Mouse (Mus musculus): ENCODE measurements around the gene Kif9. TPM values are rescaled to one million over a fixed set of nuclear protein-coding genes. Genes with fewer than 3 reads are reported as not detected.
A peak's percentile ranks its signal among the peaks of the same experiment; 100 is the strongest.

The Kif9 gene
- total RNA-seq (2014; fragmentation: Nextera tagmentation) (2.1 and 2.9 TPM in 2 replicates), total RNA-seq (2017) (2.0 and 3.1 TPM in 2 replicates), polyA plus RNA-seq (2012) (0.10 and 0.14 TPM in 2 replicates)

DNA sequence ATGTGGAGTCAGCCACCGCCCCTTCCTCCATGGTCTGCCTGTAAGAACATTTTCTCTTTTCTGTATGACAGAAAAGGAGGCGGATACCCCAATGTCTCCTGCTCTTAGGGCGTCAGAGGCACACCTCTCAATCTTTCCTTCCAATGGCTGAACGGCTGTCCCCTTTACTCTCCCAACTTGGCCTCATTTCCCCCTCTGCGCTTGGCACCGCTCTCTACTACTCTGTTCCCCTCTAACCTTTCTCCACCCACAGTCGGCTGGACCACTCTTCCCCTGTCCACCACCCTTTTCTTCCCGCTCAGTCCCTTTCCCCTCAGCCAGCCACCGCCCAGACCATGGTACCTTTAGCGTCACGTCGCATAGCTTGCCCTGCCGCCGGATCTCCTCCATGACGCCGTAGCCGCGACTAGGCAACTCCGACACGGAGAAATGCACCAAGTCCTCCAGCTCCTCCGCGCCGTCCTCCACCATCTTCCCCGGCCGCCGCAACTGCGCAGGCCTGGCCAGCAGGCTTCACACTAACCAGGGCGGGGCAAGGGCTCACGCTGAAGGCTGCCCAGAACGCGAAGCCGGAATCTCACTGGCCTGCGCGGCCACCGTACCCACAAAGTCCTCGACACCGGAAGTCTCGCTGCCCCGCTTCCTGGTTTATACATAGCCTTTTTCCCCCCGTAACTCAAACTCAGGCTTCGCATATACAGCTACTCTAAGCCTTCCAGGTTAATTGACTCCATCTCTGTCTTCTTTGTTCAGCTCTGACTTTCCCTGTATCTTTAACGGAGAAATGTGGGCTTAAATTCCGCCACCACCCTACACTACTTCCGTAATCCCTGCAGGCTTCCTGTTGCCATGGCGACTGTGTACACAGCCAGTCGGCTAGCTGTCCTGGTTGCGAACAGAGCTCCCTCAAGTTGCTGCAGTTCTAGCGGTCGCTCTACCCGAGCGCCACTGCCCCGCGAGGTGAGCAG is at the start of gene Kif9, which contains the start of gene Klhl18:
Kif9 (plus strand) TSS at position 835 of the 968 bp plus-strand sequence.
Klhl18 (minus strand) TSS at position 571 of the 968 bp plus-strand sequence.
- peak within 1 kb of the TSS; percentile 87 for H3K4me3 ChIP-seq (ENCODE audit: low read depth, low read length)
- ATAC-seq (ENCODE audit: extremely low read depth, insufficient number of reproducible peaks, low FRiP score, poor library complexity, severe bottlenecking) (peak; percentile 87), DNase-seq (ENCODE audit: low spot score) (peak; percentile 79)
- H3K9me3 ChIP-seq (replicated peaks), result no peaks in the 10 kb centered on the region
- H3K4me1 ChIP-seq (ENCODE audit: insufficient read depth, low read depth, low read length), result peaks cover 24% of the 10 kb centered on the region
- TF ChIP-seq GATA2 (IDR thresholded peaks at IDR 0.05; ENCODE audit: borderline replicate concordance, low read depth, low read length) (no peak), POLR2AphosphoS5 (IDR thresholded peaks at IDR 0.05; ENCODE audit: insufficient replicate concordance, low read depth, low read length) (no peak), TAL1 (conservative IDR thresholded peaks at IDR 0.05; ENCODE audit: low read depth, low read length) (no peak), CTCF (IDR thresholded peaks at IDR 0.05; ENCODE audit: low read depth, low read length) (no peak), GATA1 (IDR thresholded peaks at IDR 0.05; ENCODE audit: borderline replicate concordance, low read length) (no peak)
- peaks cover 19% of the 10 kb centered on the region for H3K36me3 ChIP-seq (replicated peaks)
- no peaks in the 10 kb centered on the region for H3K27me3 ChIP-seq (ENCODE audit: insufficient read depth, low read length)

DNA sequence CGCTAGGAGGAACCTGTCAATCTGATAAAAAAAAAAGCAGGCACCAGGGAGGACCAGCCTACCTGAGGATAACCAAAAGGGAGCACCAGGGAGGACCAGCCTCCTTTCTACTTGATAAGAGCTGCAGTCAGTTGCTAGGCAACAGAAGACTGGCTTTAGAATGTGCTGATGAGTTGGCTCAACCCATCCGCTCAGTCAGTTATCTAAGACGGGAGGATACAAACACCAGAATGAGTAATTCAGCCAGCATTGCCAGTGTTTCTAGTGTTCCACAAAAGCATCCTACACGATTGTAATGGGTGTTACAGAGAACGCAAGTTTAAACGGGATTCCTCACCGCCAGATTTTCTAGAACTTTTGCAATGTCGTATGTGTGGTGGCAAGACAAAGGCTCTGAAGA is 45.5 kb upstream of the Kif9 start:
- DNase-seq (ENCODE audit: low spot score) (no peak), ATAC-seq (ENCODE audit: extremely low read depth, insufficient number of reproducible peaks, low FRiP score, poor library complexity, severe bottlenecking) (no peak)
- TF ChIP-seq GATA1 (IDR thresholded peaks at IDR 0.05; ENCODE audit: borderline replicate concordance, low read length) (no peak), POLR2AphosphoS5 (IDR thresholded peaks at IDR 0.05; ENCODE audit: insufficient replicate concordance, low read depth, low read length) (no peak), GATA2 (IDR thresholded peaks at IDR 0.05; ENCODE audit: borderline replicate concordance, low read depth, low read length) (no peak), CTCF (IDR thresholded peaks at IDR 0.05; ENCODE audit: low read depth, low read length) (no peak), TAL1 (conservative IDR thresholded peaks at IDR 0.05; ENCODE audit: low read depth, low read length) (no peak)
- Histone ChIP-seq H3K4me1 (ENCODE audit: insufficient read depth, low read depth, low read length) (no peaks in the 10 kb centered on the region), H3K27me3 (ENCODE audit: insufficient read depth, low read length) (no peaks in the 10 kb centered on the region), H3K4me3 (ENCODE audit: low read depth, low read length) (no peak overlapping the region), H3K9me3 (replicated peaks) (no peaks in the 10 kb centered on the region), H3K36me3 (replicated peaks) (peaks cover 87% of the 10 kb centered on the region)

DNA sequence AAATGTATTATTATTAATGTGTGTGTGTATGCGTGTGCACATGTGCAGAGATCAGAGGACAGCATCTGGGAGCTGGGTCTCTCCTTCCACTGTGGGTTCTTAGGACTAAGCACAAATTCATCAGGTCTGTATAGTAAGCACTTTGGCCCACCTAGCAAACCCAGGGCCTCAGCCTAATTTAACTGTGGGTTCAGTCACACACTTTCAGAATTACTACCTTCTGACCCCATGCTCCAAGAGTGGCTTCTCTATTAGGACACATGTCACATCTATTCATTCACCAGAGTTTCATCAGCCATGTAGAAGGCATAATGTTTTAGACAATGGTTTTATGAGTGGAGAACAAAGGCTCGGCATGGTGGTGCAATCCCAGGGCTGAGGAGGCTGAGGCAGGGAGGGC is 43.7 kb upstream of the Kif9 start:
- H3K27me3 ChIP-seq (ENCODE audit: insufficient read depth, low read length), result no peaks in the 10 kb centered on the region
- no peak for DNase-seq (ENCODE audit: low spot score)
- no peak for TF ChIP-seq TAL1 (conservative IDR thresholded peaks at IDR 0.05; ENCODE audit: low read depth, low read length)
- no peak for TF ChIP-seq POLR2AphosphoS5 (IDR thresholded peaks at IDR 0.05; ENCODE audit: insufficient replicate concordance, low read depth, low read length)
- no peak for TF ChIP-seq CTCF (IDR thresholded peaks at IDR 0.05; ENCODE audit: low read depth, low read length)
- TF ChIP-seq GATA1 (IDR thresholded peaks at IDR 0.05; ENCODE audit: borderline replicate concordance, low read length), result no peak
- no peak for TF ChIP-seq GATA2 (IDR thresholded peaks at IDR 0.05; ENCODE audit: borderline replicate concordance, low read depth, low read length)
- no peaks in the 10 kb centered on the region for H3K9me3 ChIP-seq (replicated peaks)
- no peaks in the 10 kb centered on the region for H3K4me1 ChIP-seq (ENCODE audit: insufficient read depth, low read depth, low read length)
- ATAC-seq (ENCODE audit: extremely low read depth, insufficient number of reproducible peaks, low FRiP score, poor library complexity, severe bottlenecking), result no peak
- no peak overlapping the region for H3K4me3 ChIP-seq (ENCODE audit: low read depth, low read length)
- H3K36me3 ChIP-seq (replicated peaks), result peaks cover 92% of the 10 kb centered on the region

DNA sequence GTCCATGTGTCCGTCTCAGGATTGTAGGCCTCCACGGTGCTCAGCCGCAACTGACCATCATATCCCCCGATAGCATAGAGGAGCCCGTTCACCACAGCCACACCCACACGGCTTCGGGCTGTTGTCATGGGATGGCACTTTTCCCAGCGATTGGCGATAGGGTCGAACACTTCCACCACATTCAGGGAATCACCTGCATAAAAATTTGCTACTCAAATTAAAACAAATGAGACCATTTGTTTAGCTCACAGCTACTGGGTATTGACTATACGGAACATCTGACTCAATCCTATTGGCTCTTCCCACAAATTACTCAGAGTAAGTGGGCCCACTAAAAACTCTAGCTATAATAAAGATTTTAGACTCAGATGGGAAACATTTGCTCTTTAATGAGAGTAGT is 40.7 kb upstream of the Kif9 start:
- Histone ChIP-seq H3K4me3 (ENCODE audit: low read depth, low read length) (no peak overlapping the region), H3K27me3 (ENCODE audit: insufficient read depth, low read length) (no peaks in the 10 kb centered on the region), H3K4me1 (ENCODE audit: insufficient read depth, low read depth, low read length) (no peaks in the 10 kb centered on the region), H3K9me3 (replicated peaks) (no peaks in the 10 kb centered on the region), H3K36me3 (replicated peaks) (peaks cover 87% of the 10 kb centered on the region)
- ATAC-seq (ENCODE audit: extremely low read depth, insufficient number of reproducible peaks, low FRiP score, poor library complexity, severe bottlenecking) (no peak), DNase-seq (ENCODE audit: low spot score) (no peak)
- TF ChIP-seq GATA2 (IDR thresholded peaks at IDR 0.05; ENCODE audit: borderline replicate concordance, low read depth, low read length) (no peak), CTCF (IDR thresholded peaks at IDR 0.05; ENCODE audit: low read depth, low read length) (no peak), GATA1 (IDR thresholded peaks at IDR 0.05; ENCODE audit: borderline replicate concordance, low read length) (no peak), POLR2AphosphoS5 (IDR thresholded peaks at IDR 0.05; ENCODE audit: insufficient replicate concordance, low read depth, low read length) (no peak), TAL1 (conservative IDR thresholded peaks at IDR 0.05; ENCODE audit: low read depth, low read length) (no peak)

DNA sequence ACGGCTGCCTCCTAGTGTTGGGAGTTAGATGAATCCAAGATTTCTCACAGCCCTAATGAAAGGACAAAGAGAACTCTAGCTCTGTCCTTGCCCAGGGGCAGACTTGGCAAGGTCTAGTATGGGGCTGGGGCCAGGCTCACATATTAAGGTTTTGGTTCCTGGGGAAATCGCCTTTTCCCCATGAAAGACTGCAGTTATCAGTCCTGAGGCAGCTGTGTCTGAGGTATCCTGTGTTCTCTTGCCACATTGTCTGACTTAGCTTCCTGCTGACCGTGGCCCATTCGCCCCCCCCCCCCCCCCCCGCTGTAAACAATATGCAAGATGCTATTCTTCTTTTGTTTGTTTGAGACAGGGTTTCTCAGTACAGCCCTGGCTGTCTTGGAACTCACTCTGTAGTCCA is 36.7 kb upstream of the Kif9 start:
- TF ChIP-seq GATA1 (IDR thresholded peaks at IDR 0.05; ENCODE audit: borderline replicate concordance, low read length) (no peak), GATA2 (IDR thresholded peaks at IDR 0.05; ENCODE audit: borderline replicate concordance, low read depth, low read length) (no peak), CTCF (IDR thresholded peaks at IDR 0.05; ENCODE audit: low read depth, low read length) (no peak), POLR2AphosphoS5 (IDR thresholded peaks at IDR 0.05; ENCODE audit: insufficient replicate concordance, low read depth, low read length) (no peak)
- H3K9me3 ChIP-seq (replicated peaks), result no peaks in the 10 kb centered on the region
- H3K27me3 ChIP-seq (ENCODE audit: insufficient read depth, low read length), result no peaks in the 10 kb centered on the region
- no peak for ATAC-seq (ENCODE audit: extremely low read depth, insufficient number of reproducible peaks, low FRiP score, poor library complexity, severe bottlenecking)
- DNase-seq (ENCODE audit: low spot score), result no peak
- H3K4me1 ChIP-seq (ENCODE audit: insufficient read depth, low read depth, low read length), result no peaks in the 10 kb centered on the region
- peaks cover 63% of the 10 kb centered on the region for H3K36me3 ChIP-seq (replicated peaks)
- H3K4me3 ChIP-seq (ENCODE audit: low read depth, low read length), result no peak overlapping the region

DNA sequence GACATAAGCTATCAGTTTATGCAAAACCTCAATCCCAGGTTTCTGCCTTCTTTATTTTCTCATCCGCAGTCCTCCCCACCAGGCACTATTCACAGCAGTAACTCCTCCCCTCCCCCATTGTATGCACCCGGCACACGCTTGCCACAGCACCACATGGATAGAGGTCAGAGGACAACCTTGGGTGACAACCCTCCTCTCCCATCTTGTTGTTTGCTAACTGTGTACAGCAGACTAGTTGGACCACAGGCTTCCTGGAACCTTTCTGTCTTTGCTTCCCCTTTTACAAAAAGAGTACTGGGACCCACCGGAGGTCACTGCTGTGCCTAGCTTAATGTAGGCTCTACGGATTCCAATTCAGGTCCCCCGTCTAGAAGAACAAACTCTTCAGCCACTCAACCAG is 36.2 kb upstream of the Kif9 start:
- Histone ChIP-seq H3K9me3 (replicated peaks) (no peaks in the 10 kb centered on the region), H3K27me3 (ENCODE audit: insufficient read depth, low read length) (no peaks in the 10 kb centered on the region), H3K4me3 (ENCODE audit: low read depth, low read length) (no peak overlapping the region), H3K4me1 (ENCODE audit: insufficient read depth, low read depth, low read length) (no peaks in the 10 kb centered on the region), H3K36me3 (replicated peaks) (peaks cover 58% of the 10 kb centered on the region)
- ATAC-seq (ENCODE audit: extremely low read depth, insufficient number of reproducible peaks, low FRiP score, poor library complexity, severe bottlenecking), result no peak
- no peak for DNase-seq (ENCODE audit: low spot score)
- TF ChIP-seq TAL1 (conservative IDR thresholded peaks at IDR 0.05; ENCODE audit: low read depth, low read length), result no peak
- TF ChIP-seq GATA2 (IDR thresholded peaks at IDR 0.05; ENCODE audit: borderline replicate concordance, low read depth, low read length), result no peak
- no peak for TF ChIP-seq GATA1 (IDR thresholded peaks at IDR 0.05; ENCODE audit: borderline replicate concordance, low read length)
- no peak for TF ChIP-seq POLR2AphosphoS5 (IDR thresholded peaks at IDR 0.05; ENCODE audit: insufficient replicate concordance, low read depth, low read length)
- no peak for TF ChIP-seq CTCF (IDR thresholded peaks at IDR 0.05; ENCODE audit: low read depth, low read length)
